Mouse (Mus musculus): ENCODE measurements at regions not wholly inside any gene's neighbourhood (a gene's known extent, or its start where the extent isn't known, plus 50 kb on each side); places are given as distances from the start of the nearest gene placed in this dataset.

DNA sequence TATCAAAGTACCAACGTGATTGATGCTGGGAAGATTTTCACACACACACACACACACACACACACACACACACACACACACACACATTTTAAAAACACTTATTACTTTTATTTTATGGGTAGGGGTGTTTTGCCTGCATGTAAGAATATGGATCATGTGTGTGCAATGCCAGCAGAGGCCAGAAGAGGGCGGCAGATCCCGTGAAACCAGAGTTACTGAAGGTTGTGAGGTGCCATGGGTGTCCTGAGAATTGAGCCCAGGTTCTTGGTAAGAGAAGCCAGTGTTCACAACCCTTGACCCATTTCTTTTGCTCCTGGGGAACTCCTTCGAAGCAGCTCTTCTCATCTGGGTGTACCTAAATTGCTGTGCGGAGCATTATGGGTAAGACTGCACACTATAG lies 102.4 kb upstream of the Zfp64 start:
- no peak for DNase-seq (ENCODE audit: low spot score in 2 of 2)

DNA sequence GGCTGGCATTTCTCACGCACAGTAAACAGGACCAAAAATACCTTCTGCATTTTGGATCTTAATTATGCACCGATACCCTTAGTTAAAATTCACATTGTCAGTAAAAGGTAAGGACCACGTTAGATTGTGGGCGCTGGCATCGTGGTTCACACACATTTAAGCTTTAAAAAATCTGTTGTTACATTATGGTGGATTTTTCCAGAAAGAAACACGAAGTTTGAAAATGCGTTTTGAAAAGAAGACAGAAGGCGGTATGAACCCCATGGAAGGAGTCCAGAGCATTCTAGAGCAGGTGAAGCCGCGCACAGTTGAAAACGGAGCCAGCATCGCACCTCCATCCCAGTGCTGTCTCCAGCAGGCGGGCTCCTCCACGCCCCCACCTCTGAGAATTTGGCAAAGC lies 94.6 kb upstream of the Zfp64 start:
- DNase-seq (ENCODE audit: low spot score in 2 of 2) = no peak

DNA sequence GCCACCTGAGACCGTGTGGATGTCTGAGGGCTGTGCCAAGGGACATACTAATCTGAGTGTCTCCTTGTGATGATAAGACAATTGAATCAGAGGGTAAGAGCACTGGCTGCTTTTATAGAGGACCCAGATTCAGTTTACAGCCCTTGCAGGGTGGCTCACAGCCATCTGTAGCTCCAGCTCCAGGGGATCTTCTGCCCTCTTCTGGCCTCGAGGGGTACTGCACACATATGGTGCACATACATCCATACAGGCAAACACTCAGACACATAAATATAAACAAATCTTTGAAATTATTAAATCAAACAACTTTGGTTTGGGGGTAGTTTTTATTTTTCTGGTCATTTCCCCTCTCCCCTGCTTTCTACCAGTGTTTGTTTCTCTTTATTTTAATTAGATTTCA lies 86.4 kb upstream of the Zfp64 start:
- DNase-seq (ENCODE audit: low spot score in 2 of 2) = no peak

DNA sequence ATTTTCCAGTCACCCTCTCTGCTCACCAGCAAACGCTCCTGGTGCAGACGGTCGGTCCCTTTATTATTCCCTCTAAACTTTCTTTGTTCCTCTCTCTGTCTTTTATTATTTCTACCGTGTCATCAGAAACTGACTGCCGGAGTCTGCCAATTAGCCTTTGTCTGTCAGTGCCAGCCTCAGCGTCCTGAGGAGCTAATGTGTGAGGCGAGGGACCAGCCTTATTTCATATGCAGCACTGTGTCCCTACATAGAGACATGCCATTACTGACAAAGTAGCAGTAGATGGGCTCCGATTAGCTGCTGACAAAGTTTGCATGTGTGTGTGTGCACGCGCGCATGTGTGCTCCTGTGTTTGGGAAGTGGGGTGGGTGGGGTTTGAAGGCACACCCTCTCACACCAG lies 82.6 kb upstream of the Zfp64 start:
- DNase-seq (ENCODE audit: low spot score in 2 of 2) = no peak

DNA sequence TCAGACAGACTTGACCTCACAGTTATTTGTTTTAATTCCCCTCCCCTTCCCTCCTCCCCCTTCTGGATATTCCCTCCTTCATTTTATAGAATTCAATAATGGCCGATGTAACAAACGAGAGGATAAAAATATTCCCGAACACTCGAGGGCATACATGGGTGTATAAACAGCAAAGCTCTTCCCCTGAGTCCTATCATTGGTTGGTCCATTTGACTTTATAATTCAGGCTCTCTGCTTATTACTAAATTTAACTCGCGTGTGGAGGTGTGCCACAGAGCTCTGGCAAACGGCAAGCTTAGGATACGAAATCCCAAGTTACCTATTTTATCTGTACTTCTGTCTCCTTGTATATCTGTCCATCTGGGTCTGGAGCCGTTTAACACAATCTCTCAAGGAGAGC lies 82.1 kb upstream of the Zfp64 start:
- DNase-seq (ENCODE audit: low spot score in 2 of 2) = no peak

DNA sequence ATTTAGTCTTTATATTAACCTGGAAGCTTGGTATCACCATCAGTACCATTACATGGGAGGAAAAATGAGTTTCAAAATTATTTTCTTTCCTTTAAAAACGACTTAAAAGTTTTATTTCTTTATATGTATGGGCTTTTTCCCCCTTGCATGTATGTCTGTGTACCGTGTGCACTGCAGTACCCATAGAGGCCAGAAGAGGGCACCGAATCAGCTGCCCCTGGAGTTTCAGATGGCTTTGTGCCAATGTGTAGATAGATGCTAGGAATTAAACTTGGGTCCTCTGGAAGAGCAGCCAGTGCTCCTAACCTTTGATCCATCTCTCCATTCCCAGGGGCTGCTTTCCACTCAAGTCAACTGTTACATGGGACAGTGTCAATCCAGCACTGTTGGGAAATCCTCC lies 79.9 kb upstream of the Zfp64 start:
- peak in 1 of 2 experiments; percentile 13 for DNase-seq (ENCODE audit: low spot score in 2 of 2)

DNA sequence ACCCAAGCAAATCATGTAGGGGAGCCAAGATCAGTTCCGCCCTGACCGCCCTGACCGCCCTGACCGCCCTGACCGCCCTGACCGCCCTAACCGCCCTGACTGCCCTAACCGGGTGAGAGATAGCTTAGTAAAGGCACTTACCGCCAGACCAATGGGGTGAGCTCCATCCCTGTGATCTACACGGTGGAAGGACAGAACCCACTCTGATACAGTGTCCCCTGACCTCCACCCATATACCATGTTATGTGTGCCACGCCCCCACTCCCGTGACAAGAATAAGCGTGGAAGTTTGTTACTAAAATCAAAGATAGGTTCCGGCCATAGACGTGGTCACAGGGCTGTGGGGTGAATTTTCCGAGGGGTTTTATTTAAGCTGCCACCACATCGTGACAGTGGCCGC lies 78.6 kb upstream of the Zfp64 start:
- no peak for DNase-seq (ENCODE audit: low spot score in 2 of 2)

DNA sequence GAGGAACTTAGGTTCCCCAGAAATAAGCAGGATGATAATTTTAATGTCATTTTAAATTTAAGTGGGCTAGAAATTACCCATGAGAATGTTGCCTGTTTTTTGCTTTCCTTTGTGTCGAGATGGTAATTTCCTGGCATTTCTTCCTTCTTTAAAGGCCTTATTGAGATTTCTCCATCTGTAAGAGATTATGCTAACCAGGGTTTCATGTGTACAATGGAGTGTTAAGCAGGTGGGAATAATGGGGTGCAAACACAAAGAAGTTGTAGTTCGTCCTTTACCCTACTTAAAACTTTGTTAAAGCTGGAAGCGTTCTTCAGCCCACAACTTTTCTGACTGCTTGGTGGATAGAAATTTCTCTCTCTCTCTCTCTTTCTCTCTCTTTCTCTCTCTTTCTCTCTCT lies 77.8 kb upstream of the Zfp64 start:
- DNase-seq (ENCODE audit: low spot score in 2 of 2) = no peak

DNA sequence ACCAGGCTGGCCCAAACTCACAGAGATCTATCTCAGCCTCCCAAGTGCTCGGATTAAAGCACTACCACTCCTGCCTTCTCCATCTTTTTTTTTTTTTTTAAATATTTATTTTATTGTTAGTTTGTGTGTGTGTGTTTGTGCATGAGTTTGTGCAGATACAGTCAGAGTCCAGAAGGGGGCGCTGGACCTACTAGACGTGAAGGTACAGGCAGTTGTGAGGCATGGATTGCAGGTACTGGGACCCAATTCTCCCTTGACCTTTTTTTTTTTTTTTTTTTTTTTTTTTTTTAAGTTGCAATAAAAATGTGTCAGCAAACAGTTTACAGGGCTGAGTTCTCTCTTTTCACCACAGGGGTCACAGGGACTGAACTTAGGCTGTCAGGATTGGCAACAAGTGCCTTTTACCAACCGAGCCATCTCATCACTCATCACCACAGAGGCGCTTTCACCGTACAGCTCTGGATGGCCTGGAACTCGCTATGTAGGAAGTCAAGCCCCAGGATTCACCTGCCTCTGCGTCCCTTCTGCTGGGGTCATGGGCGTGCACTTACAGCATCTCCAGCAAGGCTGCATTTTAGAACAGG lies 73.2 kb upstream of the Zfp64 start:
- DNase-seq (ENCODE audit: low spot score in 2 of 2) = no peak

DNA sequence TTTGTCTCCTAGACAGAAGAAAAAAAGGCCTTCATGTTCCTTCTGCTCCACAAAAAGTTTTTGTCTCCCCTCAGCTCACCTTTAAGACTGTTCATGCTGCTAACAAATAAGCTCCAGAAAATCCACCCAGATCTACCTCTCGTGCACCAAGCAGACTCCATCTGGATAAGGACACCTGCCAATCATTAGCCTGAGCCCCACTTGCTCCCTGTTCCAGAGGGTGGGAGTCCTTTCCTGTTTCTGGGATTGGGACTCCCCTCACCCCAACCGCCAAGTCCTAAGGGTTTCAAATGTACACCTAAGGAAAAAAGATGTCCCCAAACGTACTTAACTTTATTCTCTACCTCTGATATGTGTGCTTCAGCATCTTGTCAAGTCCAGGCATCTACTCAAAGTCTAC lies 63.6 kb upstream of the Zfp64 start:
- no peak for DNase-seq (ENCODE audit: low spot score in 2 of 2)

DNA sequence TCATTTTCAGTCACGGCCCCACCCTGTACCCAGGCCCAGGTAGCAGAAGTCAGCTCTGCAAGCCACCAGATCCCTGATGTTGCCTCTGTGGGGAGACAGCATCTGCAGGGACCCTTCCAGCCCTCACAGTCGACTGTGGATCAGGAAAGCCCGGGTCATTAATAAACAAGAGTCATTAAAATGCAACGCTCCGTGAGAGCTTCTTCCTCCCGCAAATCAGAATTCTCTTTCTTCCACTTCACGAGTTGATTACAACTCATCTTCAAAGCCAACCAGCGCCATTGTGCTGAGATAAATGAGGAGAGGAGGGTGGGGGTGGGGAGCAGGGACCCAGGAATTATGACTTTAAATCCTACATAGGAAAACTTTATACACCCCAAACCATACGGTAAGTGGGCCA lies 54.9 kb upstream of the Zfp64 start:
- DNase-seq (ENCODE audit: low spot score in 2 of 2) = no peak

DNA sequence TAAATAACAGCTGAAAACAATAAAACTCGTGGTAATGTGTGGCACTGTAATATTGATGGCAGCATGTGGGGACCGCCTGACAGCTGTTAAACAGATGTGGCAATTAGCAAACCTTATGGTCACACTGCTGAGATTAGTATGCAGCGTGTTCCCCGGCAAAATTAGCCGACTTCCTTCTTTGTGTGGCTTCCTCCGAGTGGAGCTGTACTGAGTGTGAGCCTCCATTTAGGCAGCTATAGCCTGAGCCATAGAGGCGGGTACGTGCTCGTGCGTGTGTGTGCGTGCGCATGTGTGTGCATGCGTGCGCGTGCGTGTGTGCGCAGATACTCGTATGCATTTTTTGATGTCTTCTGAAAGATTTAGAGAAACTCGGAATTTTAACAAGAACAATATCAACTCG lies 53.4 kb upstream of the Zfp64 start:
- DNase-seq (ENCODE audit: low spot score in 2 of 2) = no peak

DNA sequence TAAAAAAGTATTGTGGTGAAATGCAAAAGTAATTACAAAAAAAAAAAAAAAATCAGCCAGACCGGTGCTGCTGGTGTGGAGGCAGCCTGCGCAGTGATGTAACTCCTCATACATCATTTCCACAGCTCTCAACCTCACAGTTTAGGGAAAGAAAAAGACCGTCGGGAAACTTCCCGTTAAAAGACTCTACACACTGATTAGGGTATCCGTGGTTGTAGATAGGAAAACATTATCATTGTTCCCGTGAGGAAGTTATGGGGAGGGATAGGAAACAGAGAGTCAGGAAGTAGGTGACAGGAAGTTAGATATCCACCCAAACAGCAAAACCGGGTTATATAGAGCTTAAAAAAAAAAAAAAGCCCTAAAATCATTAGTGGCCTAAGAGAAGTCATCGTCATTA lies 52.9 kb upstream of the Zfp64 start:
- DNase-seq (ENCODE audit: low spot score in 2 of 2) = no peak

DNA sequence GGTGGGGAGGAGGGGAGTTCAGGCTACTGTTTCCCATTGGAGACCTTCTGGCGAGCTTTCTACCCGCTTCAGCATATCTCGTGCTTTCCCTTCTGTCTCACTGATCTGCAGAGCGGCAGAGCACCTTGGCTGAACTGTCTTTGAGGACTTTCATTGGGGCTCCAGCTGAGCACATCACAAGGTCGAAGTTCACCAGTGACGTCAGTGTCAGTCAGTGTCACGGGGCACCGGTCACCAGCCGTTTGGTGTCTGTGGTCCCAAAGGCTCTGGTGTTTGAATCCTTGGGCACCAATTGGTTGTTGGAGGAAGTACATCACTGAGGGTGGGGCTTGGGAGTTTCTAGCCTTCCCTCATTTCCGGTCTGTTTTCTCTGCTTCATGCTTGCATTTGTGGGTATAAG lies 51.2 kb upstream of the Zfp64 start:
- DNase-seq (ENCODE audit: low spot score in 2 of 2) = no peak

DNA sequence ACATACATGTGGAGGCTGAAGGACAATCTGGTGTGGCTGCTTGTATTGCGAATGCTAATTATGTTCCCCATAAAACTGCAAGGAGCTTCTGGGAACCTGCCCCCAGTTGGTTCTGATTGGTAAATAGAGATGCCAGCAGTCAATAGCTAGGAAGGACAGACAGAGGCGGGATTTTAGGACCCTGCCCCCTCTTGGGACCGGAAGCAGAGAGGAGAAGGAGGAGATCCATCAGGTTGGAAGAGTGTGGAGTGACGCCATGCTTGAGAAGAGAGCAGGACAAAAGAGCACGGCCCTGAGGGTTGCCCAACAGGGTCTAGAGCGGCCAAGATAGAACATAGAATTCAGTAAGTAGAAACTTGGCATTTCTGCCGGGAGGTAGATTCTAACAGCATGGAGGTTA lies 50.4 kb upstream of the Zfp64 start:
- no peak for DNase-seq (ENCODE audit: low spot score in 2 of 2)

Small RNA genes lying in the stretch of these regions (microRNA-seq; reads per million reads assigned to microRNA genes)
- 0 reads per million in 2 experiments for gene Gm26469

Data from layer of hippocampus, postnatal 10 days (tissue).